Mouse (Mus musculus) hindbrain, embryonic 10.5 days (tissue): ENCODE measurements around the gene Aldh1a7. TPM values are rescaled to one million over a fixed set of nuclear protein-coding genes. Genes with fewer than 3 reads are reported as not detected.
"Not testable (repeated sequence)": the region's sequence is repeated elsewhere in the genome, so short reads cannot be mapped to it uniquely, and the experiment has no call there.

Experiments
- DNase-seq: peaks from one replicate; pipeline ENCODE4 v3.0.0-alpha.2; 2017; ENCODE audit warnings: low spot score
- H3K27ac ChIP-seq: fragments of 300-500 bp; sonication (generic); 2 replicates; pipeline ENCODE4 v1.5.1; 2016; ENCODE audit warnings: mild to moderate bottlenecking, moderate library complexity
- H3K27me3 ChIP-seq: fragments of 300-500 bp; sonication (generic); 2 replicates; pipeline ENCODE4 v1.6.1; 2016; ENCODE audit warnings: mild to moderate bottlenecking; ENCODE audit not compliant: poor library complexity, insufficient read depth, severe bottlenecking
- H3K36me3 ChIP-seq: fragments of 300-500 bp; sonication (generic); 2 replicates; pipeline ENCODE4 v1.6.1; 2016; ENCODE audit warnings: mild to moderate bottlenecking, moderate library complexity
- H3K4me1 ChIP-seq: fragments of 300-500 bp; sonication (generic); replicated peaks from 2 replicates; pipeline ENCODE4 v1.6.1; 2016; ENCODE audit warnings: mild to moderate bottlenecking
- H3K4me3 ChIP-seq: fragments of 300-500 bp; sonication (generic); 2 replicates; pipeline ENCODE4 v1.5.1; 2016; ENCODE audit warnings: mild to moderate bottlenecking, moderate library complexity
- H3K9me3 ChIP-seq: fragments of 300-500 bp; sonication (generic); 2 replicates; pipeline ENCODE4 v1.6.1; 2016; ENCODE audit warnings: mild to moderate bottlenecking, moderate library complexity
- WGBS: fragments of 180-500 bp; shearing (Covaris S2); methylation state at CpG from one replicate; pipeline ENCODE4 v1.1.7; 2016; 5-methylcytosine and 5-hydroxymethylcytosine counted together
- polyA plus RNA-seq: library from polyadenylated mRNA; unstranded; fragments of >200 nt; fragmentation: Nextera tagmentation; extraction: Ambion mirVana; gene quantifications from 2 replicates; pipeline ENCODE4 v1.2.1, GENCODE M21; 2016

Aldh1a7 gene
- polyA plus RNA-seq, 1 experiment from 2014 or later, result 0.77 TPM

DNA sequence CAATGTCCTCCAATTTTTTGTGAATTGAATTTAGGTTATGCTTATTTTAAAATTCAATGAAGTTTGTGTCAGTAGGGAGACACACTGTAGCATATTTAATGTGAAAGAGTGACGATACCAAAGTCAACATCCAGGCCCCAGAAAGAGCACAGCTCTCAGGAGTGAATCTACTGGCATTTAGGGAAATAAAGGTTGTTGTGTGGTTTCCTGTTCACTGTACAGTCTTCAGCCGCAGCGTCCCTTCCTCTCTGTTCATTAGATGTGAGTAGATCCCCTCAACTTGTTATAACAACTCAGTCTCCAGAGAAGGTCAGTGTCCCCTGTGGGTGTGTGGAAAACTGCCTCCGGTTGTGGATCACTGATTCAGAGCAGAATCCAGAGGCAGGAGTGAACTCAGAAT lies 20.6 kb downstream of the Aldh1a7 start:
- DNase-seq, result no peak
- Histone ChIP-seq H3K36me3 (no peaks in the 10 kb centered on the region), H3K9me3 (no peaks in the 10 kb centered on the region), H3K4me1 (peaks cover 10% of the 10 kb centered on the region), H3K4me3 (no peak overlapping the region), H3K27ac (no peak overlapping the region), H3K27me3 (no peaks in the 10 kb centered on the region)
- WGBS, result 80% methylated on average over 4 of the region's 4 CpGs

DNA sequence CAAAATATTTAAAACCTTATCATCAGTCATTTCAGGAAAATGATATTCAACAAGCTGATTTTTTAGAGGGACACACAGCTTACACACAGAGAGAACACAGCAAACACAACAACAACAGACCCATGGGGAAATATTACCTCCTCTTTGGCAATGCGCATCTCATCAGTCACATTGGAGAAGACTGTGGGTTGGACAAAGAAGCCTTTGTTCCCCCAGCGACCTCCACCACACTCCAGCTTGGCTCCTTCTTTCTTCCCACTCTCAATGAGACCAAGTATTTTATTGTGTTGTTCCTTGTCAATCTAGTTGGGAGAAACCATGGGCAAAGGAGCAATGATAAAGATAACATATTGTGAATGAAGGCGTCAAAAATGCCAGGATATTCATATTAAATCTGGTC lies 25.3 kb downstream of the Aldh1a7 start:
- peak; percentile 49 for DNase-seq
- Histone ChIP-seq H3K27ac (peak overlapping the region; percentile 45; the same call in 1 of the 2 replicates), H3K4me3 (no peak overlapping the region), H3K9me3 (no peaks in the 10 kb centered on the region), H3K27me3 (no peaks in the 10 kb centered on the region), H3K4me1 (peaks cover 13% of the 10 kb centered on the region), H3K36me3 (no peaks in the 10 kb centered on the region)
- WGBS, result 31% methylated on average over 3 of the region's 3 CpGs

DNA sequence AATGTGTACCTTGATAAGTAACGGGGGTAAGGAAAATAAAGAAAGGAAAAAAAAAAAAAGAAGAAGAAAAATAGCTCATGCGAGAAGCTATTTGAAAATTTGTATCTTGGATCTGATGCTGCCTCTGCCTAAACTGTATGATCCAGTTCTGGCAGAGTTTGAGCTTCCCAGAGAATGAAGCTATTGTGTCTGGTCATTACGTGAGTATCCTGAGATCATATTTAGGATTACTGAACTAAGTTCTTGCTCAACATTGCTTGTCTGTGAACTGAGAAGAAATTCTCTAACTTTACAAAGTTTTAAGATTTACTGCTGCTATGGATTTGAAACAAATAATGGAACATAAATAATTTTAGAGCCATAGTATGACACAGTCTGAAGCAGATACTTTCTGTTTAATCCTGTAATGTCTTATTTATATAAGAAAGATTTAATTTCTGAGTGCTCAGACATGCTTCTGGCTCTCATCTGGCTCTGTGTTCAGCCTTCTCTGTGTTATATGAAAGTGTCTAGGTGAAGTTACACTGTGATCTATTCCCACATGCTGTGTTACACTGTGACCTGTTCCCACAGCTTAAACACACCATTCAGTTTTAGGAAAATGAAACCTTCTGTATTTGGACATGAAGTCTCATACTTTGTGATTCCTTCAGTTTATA lies 49.5 kb downstream of the Aldh1a7 start:
- 86% methylated on average over 3 of the region's 3 CpGs for WGBS
- no peaks in the 10 kb centered on the region for H3K36me3 ChIP-seq
- no peaks in the 10 kb centered on the region for H3K4me1 ChIP-seq
- H3K27ac ChIP-seq, result no peak overlapping the region
- no peaks in the 10 kb centered on the region for H3K9me3 ChIP-seq
- no peak for DNase-seq
- no peaks in the 10 kb centered on the region for H3K27me3 ChIP-seq
- no peak overlapping the region for H3K4me3 ChIP-seq

DNA sequence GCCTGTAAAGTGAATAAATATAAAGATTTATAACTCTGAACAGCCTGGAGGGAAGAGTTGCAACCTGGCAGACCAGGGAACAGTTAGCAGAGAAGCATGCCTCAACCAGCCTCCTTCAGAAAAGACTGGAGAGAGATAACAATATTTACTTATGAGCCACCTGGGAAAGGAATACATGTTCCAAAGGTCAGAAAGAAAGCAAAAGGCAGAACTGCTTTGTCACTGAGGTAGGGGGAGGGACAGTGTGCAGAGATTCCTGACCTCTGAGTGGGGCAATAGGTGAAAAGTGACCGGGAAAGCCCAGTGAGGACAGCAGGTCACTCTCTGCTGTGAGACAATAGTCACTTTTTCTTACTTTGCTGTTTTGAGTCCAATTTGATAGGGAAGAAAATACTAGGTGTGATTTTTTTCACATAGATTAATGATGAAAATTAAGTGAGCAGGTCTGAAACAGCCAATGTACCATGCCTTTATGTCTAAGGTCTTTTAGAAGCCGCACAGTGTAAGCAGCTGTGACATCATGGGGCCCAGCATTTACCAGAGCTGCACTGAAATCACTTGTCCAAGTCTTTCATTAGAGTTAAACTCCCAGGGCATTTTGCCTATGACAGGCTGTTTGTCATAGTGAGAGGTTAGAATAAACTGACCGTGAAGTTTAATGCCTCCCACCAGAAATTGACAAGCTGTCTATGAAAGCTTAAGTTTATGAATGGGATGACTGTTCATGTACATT lies 73.1 kb downstream of the Aldh1a7 start:
- Histone ChIP-seq H3K9me3 (no peaks in the 10 kb centered on the region), H3K4me1 (no peaks in the 10 kb centered on the region), H3K4me3 (no peak overlapping the region), H3K36me3 (no peaks in the 10 kb centered on the region), H3K27me3 (no peaks in the 10 kb centered on the region), H3K27ac (no peak overlapping the region)
- DNase-seq, result no peak
- 75% methylated on average over 3 of the region's 3 CpGs for WGBS

DNA sequence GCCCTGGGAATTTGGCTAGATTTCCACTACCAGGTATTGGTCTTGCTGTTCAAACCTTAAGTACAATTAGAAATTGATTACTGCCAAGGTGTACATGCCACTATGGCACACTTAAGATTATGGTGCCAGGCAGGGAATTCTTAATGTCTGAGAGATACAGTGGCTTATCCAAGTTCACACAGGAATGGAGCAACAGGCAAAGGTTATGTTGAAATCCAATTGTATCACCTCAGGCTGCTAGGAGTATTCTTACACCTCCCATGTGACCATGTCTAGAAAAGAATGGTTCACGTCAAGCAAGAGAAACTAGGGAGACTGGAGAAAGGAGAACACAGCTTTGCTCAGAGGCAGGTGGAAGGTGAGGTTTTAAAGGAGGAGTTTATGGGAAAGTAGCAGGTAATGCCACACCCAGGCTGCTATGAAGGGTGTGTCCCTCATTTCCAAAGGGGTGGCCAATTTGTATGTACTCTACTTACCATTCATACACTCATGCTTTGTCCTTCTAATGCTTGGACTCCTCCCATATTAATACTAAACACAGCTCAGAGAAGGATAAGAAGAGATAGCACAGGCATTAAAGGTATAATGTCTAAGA lies 74.2 kb downstream of the Aldh1a7 start:
- WGBS, result 89% methylated on average over 1 of the region's 1 CpGs
- Histone ChIP-seq H3K27me3 (no peaks in the 10 kb centered on the region), H3K27ac (no peak overlapping the region), H3K4me1 (no peaks in the 10 kb centered on the region), H3K9me3 (no peaks in the 10 kb centered on the region), H3K36me3 (no peaks in the 10 kb centered on the region), H3K4me3 (no peak overlapping the region)
- no peak for DNase-seq

DNA sequence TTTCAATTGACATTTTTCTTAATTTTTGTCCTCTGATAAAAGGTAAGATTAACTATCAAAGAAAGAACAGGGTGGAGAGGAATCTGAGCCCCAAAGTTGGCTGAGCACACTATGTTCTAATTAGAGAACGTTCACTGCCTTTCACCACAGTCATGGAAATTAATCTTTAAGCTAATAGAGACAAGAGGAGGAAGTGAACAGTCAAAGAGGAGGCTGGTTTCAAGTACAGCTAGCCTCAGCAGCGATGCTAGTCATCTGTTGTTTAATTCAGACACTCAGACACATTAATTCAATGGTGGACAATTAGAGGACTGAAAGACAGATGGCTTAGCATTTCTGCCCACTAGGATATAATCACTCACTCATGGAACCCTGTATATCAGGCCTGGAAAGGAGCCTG lies 77.4 kb downstream of the Aldh1a7 start:
- no peak overlapping the region for H3K4me3 ChIP-seq
- H3K27ac ChIP-seq, result no peak overlapping the region
- H3K9me3 ChIP-seq, result no peaks in the 10 kb centered on the region
- no peaks in the 10 kb centered on the region for H3K36me3 ChIP-seq
- H3K4me1 ChIP-seq, result no peaks in the 10 kb centered on the region
- no peak for DNase-seq
- no peaks in the 10 kb centered on the region for H3K27me3 ChIP-seq
- WGBS, result 45% methylated on average over 2 of the region's 2 CpGs

DNA sequence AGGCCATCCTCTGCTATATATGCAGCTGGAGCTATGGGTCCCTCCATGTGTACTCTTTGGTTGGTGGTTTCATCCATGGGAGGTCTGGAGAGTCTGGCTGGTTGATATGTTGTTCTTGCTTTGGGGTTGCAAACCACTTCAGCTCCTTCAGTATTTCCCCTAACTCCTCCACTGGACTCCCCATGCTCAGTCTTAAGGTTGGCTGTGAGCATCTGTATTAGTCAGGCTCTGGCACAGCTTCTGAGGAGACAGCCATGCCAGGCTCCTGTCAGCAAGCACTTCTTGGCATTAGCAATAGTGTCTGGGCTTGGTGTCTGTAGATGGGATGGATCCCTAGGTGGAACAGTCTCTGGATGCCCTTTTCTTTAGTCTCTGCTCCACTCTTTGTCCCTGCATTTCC lies 79.9 kb downstream of the Aldh1a7 start:
- H3K27me3 ChIP-seq, result not testable (repeated sequence)

DNA sequence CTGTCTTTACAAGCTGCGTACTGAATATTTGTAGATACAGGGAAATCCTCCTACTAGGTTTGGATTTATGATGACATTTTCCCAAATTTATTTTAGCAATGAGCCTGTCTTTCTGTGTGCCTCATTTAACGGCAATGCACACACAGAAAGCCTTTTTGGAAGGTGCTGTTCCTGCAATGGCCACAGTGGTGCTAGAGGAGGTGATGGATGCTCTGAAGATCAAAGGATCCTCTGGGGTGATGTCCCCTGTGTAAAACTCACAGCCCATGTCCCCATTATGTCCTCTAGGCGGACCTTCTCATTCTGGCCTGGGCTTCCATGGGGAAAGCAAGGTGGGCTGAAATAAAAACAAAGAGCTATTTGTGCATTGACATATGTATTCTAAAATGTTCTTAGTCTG lies 83.0 kb downstream of the Aldh1a7 start:
- Histone ChIP-seq H3K27me3 (no peaks in the 10 kb centered on the region), H3K4me3 (no peak overlapping the region), H3K9me3 (no peaks in the 10 kb centered on the region), H3K4me1 (no peaks in the 10 kb centered on the region), H3K36me3 (no peaks in the 10 kb centered on the region), H3K27ac (no peak overlapping the region)
- no peak for DNase-seq
- 71% methylated on average over 3 of the region's 3 CpGs for WGBS

More for the DNA sequence above, 79.9 kb downstream of the Aldh1a7 start:
- not testable (repeated sequence) for DNase-seq, H3K4me1 ChIP-seq, H3K27ac ChIP-seq, H3K36me3 ChIP-seq, H3K4me3 ChIP-seq, H3K9me3 ChIP-seq

Other genes with a start within 250 kb of the Aldh1a7 start
- gene Aldh1a1, start 234.8 kb downstream of the Aldh1a7 start, polyA plus RNA-seq, result 0.12 and 2.0 TPM in 2 replicates
- 0.31 and 0.41 TPM in 2 replicates for gene Tmc1, start 226.6 kb upstream of the Aldh1a7 start, polyA plus RNA-seq